Mouse (Mus musculus) CD4-positive, CD25-positive, alpha-beta regulatory T cell, adult 4 months (primary cell): ENCODE data around the gene Ppp4r3a. TPM values are rescaled to one million over a fixed set of nuclear protein-coding genes. Genes with fewer than 3 reads are reported as not detected.

Experiments
- ATAC-seq: one replicate; pipeline ENCODE4 v1.8.0; 2017
- polyA plus RNA-seq, 2 experiments: library from polyadenylated mRNA; unstranded; fragments of 100-300 nt; shearing (Covaris generic); gene quantifications; one replicate each; pipeline ENCODE4 v1.2.1; 2017

The Ppp4r3a gene
- polyA plus RNA-seq, 2 experiments from 2014 or later, result 28.0 to 44.6 TPM

DNA sequence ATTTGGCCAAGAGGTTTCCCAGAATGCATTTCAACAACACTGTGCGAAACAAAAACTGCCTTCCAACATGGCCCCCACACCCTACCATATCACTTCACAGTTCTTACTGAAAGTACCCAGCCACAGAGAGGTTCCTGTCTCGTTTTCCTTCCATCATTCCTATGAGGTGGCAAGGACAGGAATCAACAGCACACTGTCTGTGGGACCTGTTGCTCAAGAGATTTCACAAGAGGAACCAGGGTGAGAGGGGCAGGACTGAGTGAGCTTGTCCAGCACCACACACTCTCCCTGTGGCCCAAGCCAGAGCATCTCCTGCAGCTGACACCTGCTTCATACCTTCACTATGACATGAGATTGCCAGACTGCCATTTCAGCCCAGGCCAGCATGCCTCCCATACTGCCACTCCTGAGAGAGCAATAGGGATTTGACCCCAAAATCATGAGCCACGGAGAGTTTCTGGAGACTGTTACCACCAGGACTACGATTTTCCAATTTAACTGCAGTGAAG is 93.7 kb downstream of the Ppp4r3a start:
- no peak for ATAC-seq

Other genes starting within 250 kb of the Ppp4r3a start
- 100 to 1,000 TPM in 1 of 2 experiments, 10 to 100 TPM in 1; 51.7 to 101 TPM for gene Gpr68, start 175.5 kb downstream of the Ppp4r3a start, polyA plus RNA-seq
- 100 to 1,000 TPM in 1 of 2 experiments, 10 to 100 TPM in 1; 89.5 to 106 TPM for gene Ccdc88c, start 54.6 kb downstream of the Ppp4r3a start, polyA plus RNA-seq